Mouse (Mus musculus): ENCODE results near the gene Pth2.

DNA sequence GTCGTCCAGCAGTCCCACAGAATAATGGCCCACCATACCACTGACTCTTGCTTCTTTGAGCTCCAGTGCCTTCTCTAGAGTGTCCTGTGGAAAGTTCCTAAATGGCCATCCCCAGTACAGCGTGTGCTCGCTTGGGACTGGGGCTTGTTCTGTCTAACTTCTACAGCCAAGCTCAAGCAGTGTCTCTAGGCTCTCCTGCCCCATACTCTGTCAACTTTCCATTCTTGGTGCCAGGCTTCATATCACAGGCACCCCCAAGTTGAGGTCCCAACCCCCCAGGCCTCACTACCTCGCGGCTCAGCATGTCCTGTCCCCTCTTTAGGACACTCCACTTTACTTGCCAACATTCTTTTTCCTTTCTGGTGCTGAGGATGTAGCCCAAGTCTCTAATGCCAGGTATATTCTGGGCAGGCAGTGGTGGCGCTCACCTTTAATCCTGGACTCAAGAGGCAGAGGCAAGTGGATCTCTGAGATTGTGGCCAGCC, 20.4 kb upstream of the Pth2 start:
- TF ChIP-seq CTCF (IDR thresholded peaks at IDR 0.05; ENCODE audit: low read depth, low read length) = no peak
- TF ChIP-seq GATA1 (IDR thresholded peaks at IDR 0.05; ENCODE audit: borderline replicate concordance, low read length) = no peak
- TF ChIP-seq TAL1 (conservative IDR thresholded peaks at IDR 0.05; ENCODE audit: low read depth, low read length) = no peak
- TF ChIP-seq GATA2 (IDR thresholded peaks at IDR 0.05; ENCODE audit: borderline replicate concordance, low read depth, low read length) = no peak
- TF ChIP-seq POLR2AphosphoS5 (IDR thresholded peaks at IDR 0.05; ENCODE audit: insufficient replicate concordance, low read depth, low read length) = no peak

Measured in G1E (cell line).